Mouse (Mus musculus): ENCODE results near the gene Sde2. TPM values are rescaled to one million over a fixed set of nuclear protein-coding genes. Genes with fewer than 3 reads are reported as not detected.

Gene Sde2
- polyA plus RNA-seq (2017; shearing (Covaris generic)): 10 to 100 TPM; 38.8 to 43.6 TPM

DNA sequence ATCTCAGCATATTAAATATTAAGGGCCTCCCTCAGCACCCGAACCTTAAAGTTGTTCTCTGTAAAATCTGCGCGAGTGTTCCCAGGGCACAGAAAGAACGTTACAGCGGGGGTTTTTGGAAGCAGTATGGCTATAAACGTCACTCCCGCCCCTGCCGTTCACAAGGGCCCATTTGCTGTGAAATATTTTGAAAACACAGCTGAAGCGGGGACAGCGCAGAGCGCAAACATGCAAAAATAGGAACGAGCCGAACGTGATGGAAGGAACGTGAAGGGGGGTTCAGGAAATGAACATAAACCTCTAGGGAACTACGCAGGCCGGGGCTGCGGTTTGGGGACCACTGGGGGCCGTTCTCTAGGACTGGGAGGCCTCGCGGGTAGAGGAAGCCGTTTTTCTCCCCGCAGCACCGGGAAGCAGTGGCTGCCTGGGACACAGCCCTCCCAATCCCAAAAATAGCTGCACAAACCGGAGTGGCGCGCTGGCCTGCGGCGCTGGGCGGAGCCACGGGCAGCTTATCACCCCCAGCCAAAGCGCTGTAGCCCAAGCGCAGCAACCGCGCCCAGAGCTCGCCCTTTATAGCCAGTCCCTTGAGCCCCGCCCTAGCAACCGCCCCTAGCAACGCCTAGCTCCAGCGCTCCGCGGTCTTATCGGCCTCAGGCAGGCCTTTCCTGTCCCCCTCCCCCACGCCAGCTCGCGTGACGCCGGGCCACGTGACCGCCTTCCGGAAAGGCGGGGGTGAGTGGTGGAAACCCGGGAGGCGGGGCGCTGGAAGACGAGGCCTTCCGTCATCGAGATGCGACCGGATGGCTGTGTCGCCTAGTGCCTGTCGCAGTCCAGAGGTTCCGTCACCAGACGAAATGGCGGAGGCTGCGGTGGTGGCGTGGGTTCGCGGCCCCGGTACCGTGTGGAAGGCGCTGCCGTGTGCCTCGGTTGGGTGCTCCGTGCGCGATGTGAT is at the start of gene Sde2:
Sde2 (plus strand) TSS at position 812 of the 955 bp plus-strand sequence.

DNA sequence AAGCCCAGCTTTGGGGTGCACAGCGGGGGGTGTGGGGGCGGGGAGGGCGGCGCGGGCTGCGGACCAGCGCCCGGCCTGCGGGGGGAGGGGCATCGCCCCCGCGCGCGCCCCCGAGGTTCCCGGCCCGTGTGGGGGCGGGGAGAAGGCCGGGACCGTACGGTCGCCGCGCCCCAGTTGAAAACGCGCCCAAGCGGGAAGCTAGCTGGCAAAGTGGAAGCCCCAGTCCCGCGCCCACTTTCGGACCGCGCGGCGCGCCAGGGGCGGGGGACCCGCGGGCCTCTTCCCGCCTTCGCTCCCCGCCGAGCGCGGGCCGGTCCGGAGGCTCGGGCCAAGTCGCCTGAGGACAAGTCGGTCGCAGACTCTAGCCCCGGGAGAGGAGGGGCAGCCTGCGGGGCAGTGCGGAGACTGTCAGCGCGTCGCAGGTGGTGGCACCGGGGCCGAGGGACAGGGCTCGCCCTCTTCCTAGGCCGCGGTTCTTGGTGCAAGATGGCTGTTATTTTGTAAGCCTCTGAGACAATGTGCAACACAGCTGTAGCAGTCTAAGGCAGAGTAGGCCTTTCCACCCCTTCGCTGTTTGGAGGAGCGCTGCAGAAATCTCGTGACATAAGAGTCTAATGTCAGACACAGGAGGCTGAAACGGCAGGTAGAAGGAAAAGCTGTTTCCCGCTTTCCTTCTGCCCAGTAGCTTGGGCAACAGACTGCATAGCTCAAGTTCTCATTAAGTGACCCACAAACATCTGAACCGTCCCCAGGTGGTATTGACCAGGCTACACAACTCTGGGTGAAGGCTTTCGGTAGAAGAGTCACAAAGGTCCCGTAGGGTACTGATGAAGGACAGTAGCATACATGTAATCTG is 36.8 kb upstream of the Sde2 start, which contains the start of gene H3f3a:
H3f3a (minus strand) TSS at position 59 of the 856 bp plus-strand sequence.

DNA sequence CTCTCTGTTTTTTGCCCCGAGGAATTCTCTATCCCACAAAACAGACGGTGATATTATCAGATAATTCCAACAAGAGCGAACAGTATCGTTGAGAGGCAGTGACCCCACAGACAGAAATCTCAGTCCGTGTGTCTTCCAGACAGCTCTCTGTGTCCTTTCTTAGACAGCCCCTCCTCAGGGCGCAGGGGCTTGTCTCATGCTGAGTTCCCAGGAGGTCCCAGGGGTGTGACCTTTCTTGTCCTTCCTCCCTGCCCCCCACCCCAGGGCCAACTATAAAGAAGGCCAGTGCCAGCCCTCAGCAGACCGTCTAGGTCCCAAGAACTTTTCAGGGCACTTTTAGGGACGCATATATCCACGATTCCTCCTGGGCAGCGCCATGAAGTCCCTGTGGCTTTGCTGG is 41.9 kb downstream of the Sde2 start, which contains the start of gene Lefty2:
Lefty2 (plus strand) TSS at position 301 of the 400 bp plus-strand sequence.

DNA sequence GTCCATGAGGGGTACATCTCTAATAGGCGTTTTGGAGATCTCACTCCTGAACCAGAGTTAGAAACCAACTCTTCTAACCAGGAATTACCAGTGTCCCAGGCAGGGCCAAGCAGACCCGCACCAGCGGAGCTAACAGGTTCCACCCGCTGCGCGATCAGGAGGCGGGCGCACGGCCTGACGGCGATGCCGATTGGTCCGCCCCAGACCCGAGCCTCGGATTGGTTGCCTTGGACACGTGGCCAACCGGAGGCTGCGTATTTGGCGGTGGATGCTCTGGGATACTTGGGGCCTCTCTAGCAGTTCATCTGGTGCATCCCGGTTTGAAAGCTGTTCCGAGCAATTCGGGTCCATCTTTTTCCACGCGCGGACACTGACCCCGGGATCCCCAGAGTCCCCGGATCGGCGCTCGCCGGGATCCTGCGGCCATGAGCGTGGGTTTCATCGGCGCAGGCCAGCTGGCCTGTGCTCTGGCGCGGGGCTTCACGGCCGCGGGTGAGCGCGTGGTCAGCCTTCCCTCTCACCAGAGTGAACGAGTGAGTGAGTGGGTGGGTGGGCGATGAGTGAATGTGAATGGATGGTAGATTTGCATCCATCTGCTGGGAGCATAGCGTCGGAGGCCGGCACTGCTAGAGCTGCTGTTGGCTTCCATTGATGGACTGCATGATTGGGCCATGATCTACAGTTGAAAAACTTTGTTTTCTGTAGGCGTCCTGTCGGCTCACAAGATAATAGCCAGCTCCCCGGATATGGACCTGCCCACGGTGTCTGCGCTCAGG is 53.3 kb downstream of the Sde2 start, which contains the start of gene Pycr2:
Pycr2 (plus strand) TSS at position 255 of the 776 bp plus-strand sequence.

Other genes with a start within 250 kb of the Sde2 start
- gene Lin9, start 210.0 kb upstream of the Sde2 start, polyA plus RNA-seq (2017; shearing (Covaris generic)): 10 to 100 TPM; 15.9 to 18.7 TPM
- under 1 TPM in 1 of 2 experiments, not detected in 1; 0.29 TPM for gene Mixl1, start 154.1 kb upstream of the Sde2 start, polyA plus RNA-seq (2017; shearing (Covaris generic))
- gene Acbd3, start 125.1 kb upstream of the Sde2 start, polyA plus RNA-seq (2017; shearing (Covaris generic)): 10 to 100 TPM; 36.8 to 42.3 TPM
- 1,000 to 10,000 TPM; 1,310 to 1,629 TPM for gene H3f3a, start 37.2 kb upstream of the Sde2 start, polyA plus RNA-seq (2017; shearing (Covaris generic))
- not detected for gene Lefty2, start 42.0 kb downstream of the Sde2 start, polyA plus RNA-seq (2017; shearing (Covaris generic))
- gene Pycr2, start 53.2 kb downstream of the Sde2 start, polyA plus RNA-seq (2017; shearing (Covaris generic)): 10 to 100 TPM; 69.6 to 97.1 TPM
- gene Lefty1, start 83.9 kb downstream of the Sde2 start, polyA plus RNA-seq (2017; shearing (Covaris generic)): under 1 TPM in 1 of 2 experiments, not detected in 1; 0.88 TPM
- 10 to 100 TPM; 21.7 to 42.5 TPM for gene Tmem63a, start 91.2 kb downstream of the Sde2 start, polyA plus RNA-seq (2017; shearing (Covaris generic))
- 100 to 1,000 TPM; 158 to 201 TPM for gene Ephx1, start 169.8 kb downstream of the Sde2 start, polyA plus RNA-seq (2017; shearing (Covaris generic))
- gene 9130409I23Rik, start 200.1 kb downstream of the Sde2 start, polyA plus RNA-seq (2017; shearing (Covaris generic)): under 1 TPM in 1 of 2 experiments, not detected in 1; 0.14 TPM

Data from activated CD4-positive, CD25-positive, alpha-beta regulatory T cell (primary cell).